Mouse (Mus musculus) monocyte, adult 5-6 weeks (primary cell): Measurements from ENCODE around the gene Dok4. TPM values are rescaled to one million over a fixed set of nuclear protein-coding genes. Genes with fewer than 3 reads are reported as not detected.

ENCODE experiments used
- ATAC-seq: fragments of 153-309, 156-312 bp; replicated peaks from 2 replicates; pipeline ENCODE4 v1.8.0; 2017; ENCODE audit warnings: mild to moderate bottlenecking; ENCODE audit not compliant: low TSS enrichment, insufficient number of reproducible peaks, severe bottlenecking, poor library complexity, low FRiP score
- total RNA-seq: library from RNA; stranded (forward); fragments of 200-1000, 200-491, 200-594 nt; gene quantifications from 3 replicates; pipeline ENCODE4 v1.2.3, GENCODE M21; 2017

Gene Dok4
- total RNA-seq, 1 experiment from 2014 or later = 1.2 TPM

GRCm38 (mm10) chr8:94892917-94893316 is 16.8 kb upstream of the Dok4 start:
- ATAC-seq = no peak

- no peak for ATAC-seq
These were observed 12.4 kb upstream of the Dok4 start for GRCm38 (mm10) chr8:94888383-94889036.

- no peak for ATAC-seq
These were observed 4.6 kb upstream of the Dok4 start for GRCm38 (mm10) chr8:94880742-94881141.

- no peak for ATAC-seq
These were observed 690 bp upstream of the Dok4 start for GRCm38 (mm10) chr8:94876820-94877219.

- ATAC-seq = no peak
These were observed 319 bp downstream of the Dok4 start for GRCm38 (mm10) chr8:94875871-94876150.

GRCm38 (mm10) chr8:94875096-94875870 is 847 bp downstream of the Dok4 start:
- no peak for ATAC-seq

GRCm38 (mm10) chr8:94874358-94874757 is 1.8 kb downstream of the Dok4 start:
- peak; percentile 42 for ATAC-seq

- ATAC-seq = no peak
These were observed 3.6 kb downstream of the Dok4 start for GRCm38 (mm10) chr8:94872576-94872975.

- ATAC-seq = no peak
These were observed 4.0 kb downstream of the Dok4 start for GRCm38 (mm10) chr8:94872156-94872555.

- ATAC-seq = no peak
These were observed 4.8 kb downstream of the Dok4 start for GRCm38 (mm10) chr8:94871108-94871894.

- no peak for ATAC-seq
These were observed 5.5 kb downstream of the Dok4 start for GRCm38 (mm10) chr8:94870474-94871107.

- no peak for ATAC-seq
These were observed 6.1 kb downstream of the Dok4 start for GRCm38 (mm10) chr8:94870003-94870402.

GRCm38 (mm10) chr8:94869146-94869545 is 7.0 kb downstream of the Dok4 start:
- no peak for ATAC-seq

- ATAC-seq = no peak
These were observed 9.2 kb downstream of the Dok4 start for GRCm38 (mm10) chr8:94866921-94867320.

GRCm38 (mm10) chr8:94865292-94865691 is 10.8 kb downstream of the Dok4 start:
- ATAC-seq = no peak

GRCm38 (mm10) chr8:94863897-94864673 is 12.0 kb downstream of the Dok4 start:
- ATAC-seq = no peak

GRCm38 (mm10) chr8:94862487-94863220 is 13.5 kb downstream of the Dok4 start:
- no peak for ATAC-seq

GRCm38 (mm10) chr8:94861352-94861910 is 14.7 kb downstream of the Dok4 start:
- ATAC-seq = peak; percentile 60; the same call in 1 of the 2 replicates
